Mouse (Mus musculus) adrenal gland, postnatal 14 days (tissue): ENCODE results near the gene Zfp692. TPM values are rescaled to one million over a fixed set of nuclear protein-coding genes. Genes with fewer than 3 reads are reported as not detected.
"Not testable (repeated sequence)": the region's sequence is repeated elsewhere in the genome, so short reads cannot be mapped to it uniquely, and the experiment has no call there.

Source experiments
- DNase-seq: peaks from one replicate; pipeline ENCODE4 v3.0.0; 2021; ENCODE audit warnings: mixed read lengths
- total RNA-seq: library from RNA; stranded (reverse); gene quantifications from 2 replicates; pipeline ENCODE4 v1.2.3, GENCODE M21; 2021

The Zfp692 gene
- total RNA-seq, 1 experiment from 2014 or later, result 9.3 TPM

DNA sequence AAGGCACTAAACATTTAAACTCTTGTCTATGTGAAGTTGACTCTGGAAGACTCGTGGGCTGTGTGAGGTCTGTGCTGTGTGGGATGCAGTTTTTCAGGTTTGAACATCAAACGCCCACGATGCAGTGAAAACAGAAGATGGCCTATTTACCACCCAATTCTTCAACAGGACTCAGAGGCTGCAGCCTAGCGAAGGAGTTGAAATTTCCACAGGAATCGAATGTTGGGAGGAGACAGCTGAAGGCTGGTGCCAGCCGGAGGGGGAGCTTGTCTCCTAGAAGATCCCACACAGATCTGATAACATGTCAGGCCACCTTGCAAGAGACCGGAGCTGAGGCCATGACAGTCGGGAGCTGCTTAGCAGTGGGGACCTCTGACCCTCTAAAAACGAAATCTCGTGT lies 47.6 kb downstream of the Zfp692 start:
- no peak for DNase-seq

- no peak for DNase-seq
These were observed 48.1 kb downstream of the Zfp692 start for GRCm38 (mm10) chr11:58354927-58355326.

GRCm38 (mm10) chr11:58357042-58357441 lies 50.2 kb downstream of the Zfp692 start:
- no peak for DNase-seq

GRCm38 (mm10) chr11:58357844-58358534 lies 51.1 kb downstream of the Zfp692 start:
- DNase-seq, result no peak

DNA sequence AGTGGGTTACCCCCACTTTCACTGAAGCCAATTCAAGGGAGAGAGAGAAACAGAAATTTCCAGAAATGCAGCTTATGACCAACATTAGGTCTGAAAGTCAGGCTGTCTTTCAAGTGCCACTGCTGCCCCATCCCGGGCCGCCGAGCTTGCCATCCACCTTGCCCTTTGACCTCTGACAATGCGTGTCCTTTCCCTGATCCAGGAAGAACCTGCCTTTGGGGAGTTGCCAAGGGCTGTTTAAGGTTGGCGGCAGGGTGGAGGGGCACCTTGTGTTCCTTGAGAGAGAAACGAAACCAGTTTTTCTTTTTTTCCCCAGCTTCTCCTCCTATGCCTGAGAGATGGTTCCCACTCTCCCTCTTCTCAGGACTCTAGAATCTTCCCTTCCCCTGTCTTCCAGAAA lies 55.7 kb downstream of the Zfp692 start:
- DNase-seq, result not testable (repeated sequence)

Other genes starting within 250 kb of the Zfp692 start
- 0.26 and 0.30 TPM in 2 replicates for gene Gm12248, start 213.9 kb upstream of the Zfp692 start, total RNA-seq
- gene Cnot8, start 202.9 kb upstream of the Zfp692 start, total RNA-seq, result 45.4 and 49.8 TPM in 2 replicates
- gene Gemin5, start 138.5 kb upstream of the Zfp692 start, total RNA-seq, result 20.2 and 23.4 TPM in 2 replicates
- 74.6 and 77.2 TPM in 2 replicates for gene Mrpl22, start 135.4 kb upstream of the Zfp692 start, total RNA-seq
- gene Igtp, start 107.5 kb upstream of the Zfp692 start, total RNA-seq, result 8.5 and 8.9 TPM in 2 replicates
- gene Irgm2, start 107.5 kb upstream of the Zfp692 start, total RNA-seq, result 7.1 and 9.2 TPM in 2 replicates
- gene 4930438A08Rik, start 32.3 kb upstream of the Zfp692 start, total RNA-seq, result not detected in 2 replicates
- gene Zfp672, start 23.3 kb downstream of the Zfp692 start, total RNA-seq, result 56.7 and 59.3 TPM in 2 replicates
- 38.5 and 47.5 TPM in 2 replicates for gene Sh3bp5l, start 23.7 kb downstream of the Zfp692 start, total RNA-seq
- not detected in 2 replicates for gene Lypd8, start 72.0 kb downstream of the Zfp692 start, total RNA-seq
- not detected in 2 replicates for gene 1810065E05Rik, start 114.0 kb downstream of the Zfp692 start, total RNA-seq
- gene Gm12253, start 125.5 kb downstream of the Zfp692 start, total RNA-seq, result not detected in 2 replicates
- not detected in 2 replicates for gene Lypd9, start 145.9 kb downstream of the Zfp692 start, total RNA-seq
- gene Olfr30, start 155.2 kb downstream of the Zfp692 start, total RNA-seq, result not detected in 2 replicates
- gene Olfr332, start 185.5 kb downstream of the Zfp692 start, total RNA-seq, result not detected in 2 replicates
- not detected in 2 replicates for gene Olfr331, start 195.5 kb downstream of the Zfp692 start, total RNA-seq
- gene Olfr330, start 227.8 kb downstream of the Zfp692 start, total RNA-seq, result not detected in 2 replicates
- not detected in 2 replicates for gene Olfr329-ps, start 239.4 kb downstream of the Zfp692 start, total RNA-seq
- 0.15 TPM in 1 of 2 replicates, not detected in the other for gene Olfr328, start 248.6 kb downstream of the Zfp692 start, total RNA-seq